Mouse (Mus musculus) E14TG2a.4 (cell line): ENCODE measurements around the gene Tada3.

Experiments used
- CTCF ChIP-seq: conservative IDR thresholded peaks from 2 replicates; pipeline ENCODE4 v1.5.1; 2014; ENCODE audit warnings: low read length
- NANOG ChIP-seq: IDR thresholded peaks from 2 replicates; pipeline ENCODE4 v1.6.1; 2014; ENCODE audit warnings: borderline replicate concordance, low read length, mixed read lengths

DNA sequence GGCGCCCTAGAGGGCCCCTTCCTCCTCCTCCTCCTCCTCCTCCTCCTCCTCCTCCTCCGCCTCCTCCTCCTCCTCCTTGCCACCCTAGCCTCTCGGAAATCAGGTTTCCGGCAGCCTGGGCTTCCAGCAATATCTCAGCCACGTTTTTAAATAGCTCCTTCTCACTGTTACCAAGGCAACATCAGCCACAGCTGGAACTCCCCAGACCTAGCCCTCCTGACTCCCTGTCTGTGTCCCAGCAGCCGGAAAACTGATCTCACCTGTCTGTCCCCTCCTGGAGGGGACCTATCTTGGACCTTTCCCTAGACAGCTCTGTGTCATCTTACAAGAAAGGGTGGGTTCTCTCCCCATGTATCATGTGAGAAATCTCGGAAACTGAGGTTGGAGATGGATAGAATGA, 35.4 kb downstream of the Tada3 start:
- TF ChIP-seq CTCF (no peak), NANOG (no peak)
